Mouse (Mus musculus): ENCODE measurements around the gene Tex30. TPM values are rescaled to one million over a fixed set of nuclear protein-coding genes. Genes with fewer than 3 reads are reported as not detected.

Gene Tex30
- 40.4 and 47.1 TPM in 2 replicates for polyA plus RNA-seq (2015; fragmentation: Nextera tagmentation; extraction: Ambion mirVana)

- WGBS (ENCODE audit: insufficient replicate concordance) = under 1% methylated on average over 55 of the region's 55 CpGs
- Histone ChIP-seq H3K4me2 (peak within 1 kb of the TSS; percentile 88), H3K4me1 (replicated peaks) (peaks cover 17% of the 10 kb centered on the region), H3K36me3 (replicated peaks) (peaks cover 12% of the 10 kb centered on the region), H3K9me3 (replicated peaks) (no peaks in the 10 kb centered on the region), H3K9ac (peak within 1 kb of the TSS; percentile 94), H3K4me3 (replicated peaks) (peak within 1 kb of the TSS; percentile 96), H3K27ac (replicated peaks) (peak within 1 kb of the TSS; percentile 98), H3K27me3 (no peaks in the 10 kb centered on the region)
- peak; percentile 95 for ATAC-seq (ENCODE audit: insufficient read depth)
These were observed at the start of gene Tex30 for GRCm38 (mm10) chr1:44102259-44102717. Tex30 (minus strand) TSS chr1:44102441.

DNA sequence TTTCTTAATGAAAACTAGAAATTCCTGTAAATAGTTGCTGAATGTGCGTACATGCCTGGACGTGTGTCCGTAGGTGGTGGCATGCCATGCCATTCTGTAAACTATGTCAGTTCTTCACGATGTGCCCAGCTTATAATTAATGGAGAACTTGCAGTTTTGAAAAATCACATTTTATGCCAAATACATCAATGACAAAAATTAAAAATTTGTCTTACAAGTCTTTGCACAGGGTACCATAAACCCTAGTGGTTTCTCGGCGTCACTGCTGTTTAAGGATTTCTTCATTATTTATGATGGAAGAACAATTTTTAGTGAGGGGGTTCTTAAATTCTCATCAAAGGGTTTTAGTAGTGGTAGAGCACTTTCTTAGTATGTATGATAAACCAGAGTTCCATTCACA is 46.5 kb upstream of the Tex30 start:
- H3K27ac ChIP-seq (replicated peaks) = peak overlapping the region; percentile 88; the same call in 1 of the 2 replicates
- 39% methylated on average over 6 of the region's 6 CpGs for WGBS (ENCODE audit: insufficient replicate concordance)
- H3K9me3 ChIP-seq (replicated peaks) = no peaks in the 10 kb centered on the region
- H3K4me1 ChIP-seq (replicated peaks) = peaks cover 18% of the 10 kb centered on the region
- H3K9ac ChIP-seq = peak overlapping the region; percentile 89; the same call in 1 of the 2 replicates
- no peak for ATAC-seq (ENCODE audit: insufficient read depth)
- H3K27me3 ChIP-seq = no peaks in the 10 kb centered on the region
- peak overlapping the region; percentile 89 for H3K4me2 ChIP-seq
- peak overlapping the region; percentile 95 for H3K4me3 ChIP-seq (replicated peaks)
- no peaks in the 10 kb centered on the region for H3K36me3 ChIP-seq (replicated peaks)

GRCm38 (mm10) chr1:44147563-44148381 is 45.5 kb upstream of the Tex30 start, which contains the start of gene Ercc5:
Ercc5 (plus strand) TSS chr1:44147744.
- WGBS (ENCODE audit: insufficient replicate concordance) = under 1% methylated on average over 66 of the region's 66 CpGs
- peak; percentile 97 for ATAC-seq (ENCODE audit: insufficient read depth)

GRCm38 (mm10) chr1:44142747-44143146 is 40.5 kb upstream of the Tex30 start:
- no peak overlapping the region for H3K4me3 ChIP-seq (replicated peaks)
- H3K9ac ChIP-seq = no peak overlapping the region
- peaks cover 10% of the 10 kb centered on the region for H3K4me1 ChIP-seq (replicated peaks)
- peaks cover 7% of the 10 kb centered on the region; the same call in 1 of the 2 replicates for H3K36me3 ChIP-seq (replicated peaks)
- no peaks in the 10 kb centered on the region for H3K9me3 ChIP-seq (replicated peaks)
- ATAC-seq (ENCODE audit: insufficient read depth) = no peak
- 68% methylated on average over 5 of the region's 5 CpGs for WGBS (ENCODE audit: insufficient replicate concordance)
- no peaks in the 10 kb centered on the region for H3K27me3 ChIP-seq
- no peak overlapping the region for H3K4me2 ChIP-seq
- no peak overlapping the region for H3K27ac ChIP-seq (replicated peaks)

More at GRCm38 (mm10) chr1:44147563-44148381, 45.5 kb upstream of the Tex30 start, which contains the start of gene Ercc5:
- Histone ChIP-seq H3K4me2 (peak within 1 kb of the TSS; percentile 89), H3K9me3 (replicated peaks) (no peaks in the 10 kb centered on the region), H3K9ac (peak within 1 kb of the TSS; percentile 89), H3K36me3 (replicated peaks) (0 out of 2 replicates have a peak, but pooled peaks cover 5% of the 10 kb centered on the region), H3K4me1 (replicated peaks) (peaks cover 18% of the 10 kb centered on the region), H3K27me3 (no peaks in the 10 kb centered on the region), H3K4me3 (replicated peaks) (peak within 1 kb of the TSS; percentile 95), H3K27ac (replicated peaks) (peak within 1 kb of the TSS; percentile 88)

DNA sequence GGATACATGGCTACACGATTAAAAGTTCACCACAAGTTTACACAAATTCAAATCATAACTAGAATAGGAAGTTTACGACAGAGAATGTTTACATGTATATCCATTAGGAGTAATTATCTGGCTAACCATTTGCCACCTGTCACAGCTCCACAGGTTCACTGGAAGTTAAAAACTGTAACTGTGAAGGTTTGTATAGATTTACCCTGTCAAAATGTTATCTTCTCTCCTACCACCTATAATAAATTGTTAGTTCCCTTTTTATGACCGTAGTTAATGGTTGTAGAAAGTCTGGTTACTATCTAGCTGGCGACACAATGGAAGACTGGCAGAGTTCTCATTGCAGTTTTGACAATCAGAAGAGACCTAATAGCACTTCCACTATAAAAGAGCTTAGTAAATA is 38.0 kb upstream of the Tex30 start:
- Histone ChIP-seq H3K9ac (no peak overlapping the region), H3K9me3 (replicated peaks) (no peaks in the 10 kb centered on the region), H3K4me3 (replicated peaks) (no peak overlapping the region), H3K27ac (replicated peaks) (no peak overlapping the region), H3K27me3 (no peaks in the 10 kb centered on the region), H3K36me3 (replicated peaks) (peaks cover 10% of the 10 kb centered on the region), H3K4me2 (no peak overlapping the region), H3K4me1 (replicated peaks) (no peaks in the 10 kb centered on the region)
- 58% methylated on average over 4 of the region's 4 CpGs for WGBS (ENCODE audit: insufficient replicate concordance)
- ATAC-seq (ENCODE audit: insufficient read depth) = no peak

DNA sequence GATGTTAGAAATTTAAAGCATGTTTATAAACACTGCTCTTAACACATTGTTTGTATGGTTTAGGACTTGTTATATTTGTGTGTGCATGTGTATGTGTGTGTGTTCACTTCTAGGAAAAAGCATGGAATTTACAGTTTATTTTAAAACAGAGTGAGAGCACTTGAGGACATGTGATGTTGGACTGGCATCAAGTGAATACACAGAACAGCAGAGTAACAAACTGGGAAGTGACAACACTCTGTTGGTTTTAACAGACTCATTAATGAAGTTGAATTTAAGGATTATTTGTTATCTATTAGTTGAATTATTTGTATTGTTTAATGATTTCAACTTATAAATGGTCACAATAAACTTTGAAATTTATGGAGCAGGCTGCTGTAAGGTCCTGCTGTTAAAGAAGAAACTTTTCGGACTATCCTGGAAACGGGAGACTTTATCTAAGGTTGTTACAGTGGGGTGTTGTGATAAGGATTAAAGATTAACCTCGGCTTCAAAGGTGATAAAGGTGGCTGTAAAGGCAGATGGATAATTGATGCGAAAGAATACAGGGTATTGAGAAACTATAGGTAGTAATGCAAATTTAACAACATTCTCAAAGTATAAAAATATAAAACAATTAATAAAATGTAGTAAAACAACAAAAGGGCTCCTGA is 27.8 kb upstream of the Tex30 start:
- Histone ChIP-seq H3K4me3 (replicated peaks) (no peak overlapping the region), H3K4me1 (replicated peaks) (no peaks in the 10 kb centered on the region), H3K27ac (replicated peaks) (no peak overlapping the region), H3K9me3 (replicated peaks) (no peaks in the 10 kb centered on the region), H3K4me2 (no peak overlapping the region), H3K36me3 (replicated peaks) (0 out of 2 replicates have a peak, but pooled peaks cover 3% of the 10 kb centered on the region), H3K9ac (no peak overlapping the region), H3K27me3 (no peaks in the 10 kb centered on the region)
- 50% methylated on average over 4 of the region's 4 CpGs for WGBS (ENCODE audit: insufficient replicate concordance)
- no peak for ATAC-seq (ENCODE audit: insufficient read depth)

DNA sequence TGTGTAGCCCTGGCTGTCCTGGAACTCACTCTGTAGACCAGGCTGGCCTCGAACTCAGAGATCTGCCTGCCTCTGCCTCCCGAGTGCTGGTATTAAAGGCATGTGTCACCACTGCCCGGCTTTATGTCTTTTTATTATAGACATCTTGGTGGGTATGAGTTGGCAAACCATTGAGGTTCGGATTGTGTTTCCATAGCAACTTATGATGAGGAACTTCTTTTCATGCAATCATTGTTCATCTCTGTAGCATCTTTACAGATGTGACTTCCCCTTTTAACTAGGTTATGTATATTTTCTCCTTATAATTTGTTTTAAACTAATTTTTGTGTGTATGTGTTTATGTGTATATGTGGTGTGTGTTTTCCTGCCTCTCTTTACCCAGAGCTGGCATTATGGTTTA is 23.3 kb upstream of the Tex30 start:
- ATAC-seq (ENCODE audit: insufficient read depth) = no peak
- no peak overlapping the region for H3K27ac ChIP-seq (replicated peaks)
- H3K27me3 ChIP-seq = no peaks in the 10 kb centered on the region
- no peak overlapping the region for H3K4me3 ChIP-seq (replicated peaks)
- no peak overlapping the region for H3K9ac ChIP-seq
- H3K9me3 ChIP-seq (replicated peaks) = no peaks in the 10 kb centered on the region
- WGBS (ENCODE audit: insufficient replicate concordance) = 71% methylated on average over 4 of the region's 4 CpGs
- H3K4me2 ChIP-seq = no peak overlapping the region
- no peaks in the 10 kb centered on the region for H3K4me1 ChIP-seq (replicated peaks)
- 0 out of 2 replicates have a peak, but pooled peaks cover 3% of the 10 kb centered on the region for H3K36me3 ChIP-seq (replicated peaks)

GRCm38 (mm10) chr1:44122256-44122655 is 20.0 kb upstream of the Tex30 start:
- Histone ChIP-seq H3K4me2 (no peak overlapping the region), H3K4me3 (replicated peaks) (no peak overlapping the region), H3K27ac (replicated peaks) (no peak overlapping the region), H3K9me3 (replicated peaks) (no peaks in the 10 kb centered on the region), H3K4me1 (replicated peaks) (peaks cover 23% of the 10 kb centered on the region), H3K27me3 (no peaks in the 10 kb centered on the region), H3K9ac (no peak overlapping the region), H3K36me3 (replicated peaks) (no peaks in the 10 kb centered on the region)
- 17% methylated on average over 3 of the region's 3 CpGs for WGBS (ENCODE audit: insufficient replicate concordance)
- ATAC-seq (ENCODE audit: insufficient read depth) = no peak

GRCm38 (mm10) chr1:44120074-44120406 is 17.8 kb upstream of the Tex30 start:
- no peak for ATAC-seq (ENCODE audit: insufficient read depth)
- peaks cover 23% of the 10 kb centered on the region for H3K4me1 ChIP-seq (replicated peaks)
- peak overlapping the region; percentile 81 for H3K27ac ChIP-seq (replicated peaks)
- no peaks in the 10 kb centered on the region for H3K9me3 ChIP-seq (replicated peaks)
- H3K36me3 ChIP-seq (replicated peaks) = peaks cover 3% of the 10 kb centered on the region; the same call in 1 of the 2 replicates
- 9% methylated on average over 6 of the region's 6 CpGs for whole genome bisulfite sequencing (ENCODE audit: insufficient replicate concordance)
- peak overlapping the region; percentile 59 for H3K9ac ChIP-seq
- H3K27me3 ChIP-seq = no peaks in the 10 kb centered on the region
- H3K4me2 ChIP-seq = peak overlapping the region; percentile 91
- H3K4me3 ChIP-seq (replicated peaks) = peak overlapping the region; percentile 70

DNA sequence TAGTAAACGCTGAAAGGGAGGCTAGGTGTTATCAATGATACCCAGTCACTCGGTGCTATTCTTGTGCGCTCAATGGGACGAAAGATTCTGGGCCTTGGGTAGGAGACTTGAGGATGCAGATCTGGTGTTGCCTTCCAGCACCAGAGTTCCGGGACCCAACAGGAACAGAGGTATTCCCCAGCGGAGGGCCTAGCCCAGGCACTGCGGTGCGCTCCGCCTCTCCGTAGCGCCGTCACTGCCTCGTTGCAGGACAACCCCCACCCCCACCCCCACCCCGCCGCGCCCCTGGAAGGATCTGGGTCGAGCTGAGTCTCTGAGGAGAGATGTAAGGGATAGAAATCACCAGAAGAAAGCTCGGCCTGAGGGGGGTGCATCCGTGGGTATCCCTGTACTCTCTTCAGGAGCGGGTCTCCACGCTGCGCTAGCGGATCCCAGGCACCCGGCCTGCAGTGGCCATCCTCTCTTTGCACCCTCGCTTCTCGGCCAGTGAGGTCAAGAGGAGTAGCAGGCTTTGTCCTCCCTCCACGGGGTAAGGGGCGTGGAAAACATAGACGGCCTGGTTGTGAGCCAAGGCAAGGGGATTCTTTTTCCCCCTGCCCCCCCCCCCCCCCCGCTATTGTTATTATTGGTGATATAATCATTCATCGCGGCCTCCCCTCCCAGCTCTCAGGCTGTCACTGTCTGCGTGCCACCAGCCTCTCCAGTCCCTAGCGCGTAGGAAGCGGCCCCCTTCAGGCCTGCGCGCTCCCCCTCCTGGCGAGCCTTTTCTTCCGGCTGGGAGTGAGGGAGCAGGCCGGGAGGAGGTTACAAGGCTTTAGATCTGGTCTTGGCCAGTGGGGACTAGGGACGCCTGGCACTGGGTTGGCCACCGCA is 17.2 kb upstream of the Tex30 start:
- peak overlapping the region; percentile 70 for H3K4me3 ChIP-seq (replicated peaks)
- peak; percentile 84 for ATAC-seq (ENCODE audit: insufficient read depth)
- peak overlapping the region; percentile 81 for H3K27ac ChIP-seq (replicated peaks)
- H3K9me3 ChIP-seq (replicated peaks) = no peaks in the 10 kb centered on the region
- peaks cover 3% of the 10 kb centered on the region; the same call in 1 of the 2 replicates for H3K36me3 ChIP-seq (replicated peaks)
- under 1% methylated on average over 41 of the region's 43 CpGs for WGBS (ENCODE audit: insufficient replicate concordance)
- no peaks in the 10 kb centered on the region for H3K27me3 ChIP-seq
- peaks cover 23% of the 10 kb centered on the region for H3K4me1 ChIP-seq (replicated peaks)
- H3K9ac ChIP-seq = peak overlapping the region; percentile 59
- H3K4me2 ChIP-seq = peak overlapping the region; percentile 91

Data from liver, embryonic 15.5 days (tissue).